Mouse (Mus musculus): ENCODE results near the gene Clic5.

Gene Clic5

GRCm38 (mm10) chr17:44192981-44193380, 4.6 kb downstream of the Clic5 start:
- no peak for DNase-seq (ENCODE audit: inconsistent ontology term)

DNA sequence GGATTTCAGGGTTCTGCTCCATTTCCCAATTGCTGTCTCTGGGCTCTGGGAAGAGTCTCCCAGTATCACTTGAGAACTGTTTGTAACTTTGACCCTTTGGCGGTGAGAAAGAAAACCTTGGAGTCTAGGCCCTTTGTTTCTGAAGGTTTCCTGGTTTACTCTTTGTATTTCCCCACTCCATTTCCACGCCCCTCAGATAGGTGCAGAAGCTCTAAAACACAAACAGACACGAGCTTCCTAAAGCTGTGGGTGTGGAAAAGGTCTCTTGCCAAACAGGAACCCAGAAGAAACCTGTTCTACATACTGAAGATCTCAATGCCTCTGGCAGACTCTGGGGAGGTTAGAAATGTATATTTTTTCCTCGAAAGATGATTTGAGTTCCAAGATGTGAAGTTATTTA, 10.8 kb downstream of the Clic5 start:
- no peak for DNase-seq (ENCODE audit: inconsistent ontology term)

GRCm38 (mm10) chr17:44202952-44203351, 14.6 kb downstream of the Clic5 start:
- no peak for DNase-seq (ENCODE audit: inconsistent ontology term)

DNA sequence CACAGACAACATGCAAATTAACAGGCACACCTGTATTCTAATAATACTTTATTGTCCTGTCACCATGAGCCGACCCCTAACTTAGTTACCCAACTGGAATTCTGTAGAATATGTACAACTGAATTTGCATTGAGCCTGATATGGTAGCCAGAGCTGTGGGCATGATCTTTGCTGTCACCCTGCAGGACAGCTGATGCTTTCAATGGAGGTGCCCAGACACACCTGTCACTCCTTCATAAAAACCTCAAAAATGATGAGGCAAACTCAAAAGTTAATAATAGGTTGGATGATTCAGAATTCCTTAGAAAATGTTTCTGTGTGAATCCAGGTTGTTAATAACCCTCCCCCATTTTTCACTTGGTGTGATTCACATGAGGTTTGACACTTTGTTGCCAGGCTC, 16.4 kb downstream of the Clic5 start:
- no peak for DNase-seq (ENCODE audit: inconsistent ontology term)

DNA sequence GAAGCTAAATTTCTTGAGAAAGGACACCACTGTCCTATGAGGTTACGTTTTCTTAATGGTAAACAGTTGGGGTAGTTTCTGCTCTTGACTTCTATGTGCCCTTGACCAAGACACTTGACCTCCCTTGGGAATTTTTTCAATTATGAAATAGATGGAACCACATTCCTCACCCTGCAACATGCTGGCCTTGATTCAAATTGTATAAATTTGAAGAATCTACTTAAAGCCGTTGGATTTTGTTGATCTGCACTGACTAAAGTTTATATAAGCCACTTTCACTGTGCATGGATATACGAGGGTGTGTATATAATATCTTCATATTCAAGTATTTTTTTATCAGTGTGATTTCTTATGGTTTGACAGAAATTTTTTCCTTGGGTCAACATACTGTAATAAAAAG, 17.2 kb downstream of the Clic5 start:
- DNase-seq (ENCODE audit: inconsistent ontology term): no peak

DNA sequence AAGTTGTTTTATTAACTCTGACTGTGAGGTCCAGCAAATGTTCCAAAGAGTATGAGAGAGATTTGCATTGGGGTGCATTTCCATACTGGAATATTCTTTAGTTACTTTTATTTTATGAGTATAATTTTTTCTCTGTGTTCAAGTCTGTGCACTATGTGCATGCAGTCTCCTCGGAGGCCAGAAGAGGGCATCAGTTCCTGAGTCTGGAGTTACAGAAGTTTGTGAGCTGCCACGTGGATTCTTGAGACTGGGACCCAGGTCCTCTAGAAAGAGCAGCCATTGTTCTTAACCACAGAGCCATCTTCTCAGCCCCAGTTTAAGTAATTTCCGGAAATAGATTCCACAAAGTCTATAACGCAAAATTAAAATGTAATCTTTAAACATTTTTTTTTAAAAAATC, 20.5 kb downstream of the Clic5 start:
- no peak for DNase-seq (ENCODE audit: inconsistent ontology term)

GRCm38 (mm10) chr17:44212960-44213619, 24.7 kb downstream of the Clic5 start:
- DNase-seq (ENCODE audit: inconsistent ontology term): no peak

GRCm38 (mm10) chr17:44215196-44215799, 26.9 kb downstream of the Clic5 start:
- no peak for DNase-seq (ENCODE audit: inconsistent ontology term)

- DNase-seq (ENCODE audit: inconsistent ontology term): no peak
Measured at GRCm38 (mm10) chr17:44217185-44217584, 28.8 kb downstream of the Clic5 start.

DNA sequence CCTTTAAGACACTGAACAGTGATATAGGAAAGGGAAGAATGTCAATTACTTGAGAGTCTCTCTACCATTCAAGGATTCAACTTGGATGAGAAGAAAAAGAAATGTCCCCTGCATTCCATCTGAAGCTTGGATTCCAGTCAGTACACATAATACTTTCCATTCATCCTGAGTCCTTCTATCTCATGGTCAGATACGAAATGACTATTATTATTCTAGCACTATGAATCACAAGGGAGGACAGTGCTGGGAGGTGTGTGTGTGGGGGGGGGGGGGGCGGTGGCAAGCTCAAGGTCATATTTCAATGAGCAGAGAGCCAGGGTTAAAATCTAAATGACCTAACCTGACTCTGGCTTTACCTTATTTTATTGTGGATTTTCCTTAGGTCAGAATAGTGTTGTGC, 31.6 kb downstream of the Clic5 start:
- peak; percentile 24 for DNase-seq (ENCODE audit: inconsistent ontology term)

DNA sequence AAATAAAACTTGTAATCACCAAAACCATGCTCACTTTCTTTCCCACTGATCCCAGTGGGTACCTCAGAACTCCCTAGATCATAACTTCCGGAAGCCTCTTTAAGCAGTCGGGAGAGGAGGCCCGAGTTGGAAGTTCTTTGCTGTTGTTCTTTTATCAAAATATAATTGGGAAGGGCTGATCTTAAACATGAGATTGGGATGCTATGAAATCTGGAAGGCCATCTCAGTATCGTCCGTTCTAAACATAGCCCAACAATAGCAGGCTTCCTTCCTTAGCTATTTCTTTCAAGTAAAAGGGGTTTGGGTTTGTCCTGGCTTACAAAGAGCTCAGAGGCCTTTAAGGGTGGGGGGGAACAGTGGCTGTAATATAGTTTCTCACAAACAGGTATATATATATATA, 40.0 kb downstream of the Clic5 start:
- no peak for DNase-seq (ENCODE audit: inconsistent ontology term)

DNA sequence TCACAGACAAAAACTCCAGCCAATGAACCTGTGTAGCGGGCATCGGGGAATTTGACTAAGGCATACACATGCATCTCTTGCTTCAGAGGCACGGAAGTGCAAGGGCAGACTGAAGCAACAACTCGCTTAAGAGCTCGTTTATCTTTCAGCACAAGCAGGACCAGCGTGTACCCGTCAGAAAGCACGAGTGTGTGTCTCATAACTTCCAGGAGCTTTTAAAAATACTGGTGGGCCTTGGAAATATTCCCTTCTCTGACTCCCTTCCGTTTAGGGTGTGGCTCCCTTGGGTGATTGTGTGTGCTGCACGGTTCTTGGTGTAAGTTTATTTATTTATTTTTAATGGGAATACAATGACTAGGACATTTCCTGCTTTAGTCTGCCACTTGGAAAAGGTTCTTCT, 41.7 kb downstream of the Clic5 start:
- no peak for DNase-seq (ENCODE audit: inconsistent ontology term)

- DNase-seq (ENCODE audit: inconsistent ontology term): peak; percentile 92
Measured at GRCm38 (mm10) chr17:44239030-44239721, 50.8 kb downstream of the Clic5 start.

DNA sequence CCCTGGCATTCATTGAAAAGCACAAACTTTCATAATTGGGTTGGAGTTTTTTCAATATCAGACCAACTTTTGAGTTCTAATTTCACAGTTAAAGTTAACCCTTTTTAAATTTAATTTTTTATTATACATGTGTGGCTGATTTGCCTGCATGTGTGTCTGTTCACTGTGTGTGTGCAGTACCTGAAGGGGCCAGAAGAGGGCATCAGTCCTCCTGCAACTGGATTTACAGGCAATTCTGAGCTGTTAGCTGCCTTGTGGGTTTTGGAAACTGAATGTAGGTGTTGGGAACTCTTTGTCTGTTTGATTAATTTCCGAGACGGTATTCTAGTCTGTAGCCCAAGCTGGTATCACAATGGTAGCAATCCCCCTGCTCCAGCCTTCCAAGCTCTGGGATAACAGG, 52.4 kb downstream of the Clic5 start:
- DNase-seq (ENCODE audit: inconsistent ontology term): no peak

DNA sequence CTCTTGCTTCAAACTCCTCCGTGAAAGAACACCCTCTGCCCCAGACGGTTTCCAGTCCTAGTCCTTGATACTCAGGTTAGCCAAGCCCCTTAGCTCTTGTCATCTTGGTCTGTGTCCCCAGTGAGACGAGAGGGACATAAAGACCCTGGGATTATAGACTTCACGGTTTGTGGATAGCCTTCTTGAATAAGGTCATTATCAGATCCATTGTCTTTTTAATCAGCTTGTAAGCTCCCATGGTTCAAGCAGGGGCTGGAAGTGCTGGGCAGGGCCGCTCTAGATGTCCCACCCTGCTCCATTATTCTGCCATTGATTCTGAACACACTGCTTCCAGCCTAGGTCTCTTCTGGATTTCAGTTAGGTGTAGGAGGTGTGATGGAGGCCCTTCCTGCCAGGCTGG, 55.7 kb downstream of the Clic5 start:
- no peak for DNase-seq (ENCODE audit: inconsistent ontology term)

GRCm38 (mm10) chr17:44244625-44245024, 56.2 kb downstream of the Clic5 start:
- DNase-seq (ENCODE audit: inconsistent ontology term): no peak

GRCm38 (mm10) chr17:44246153-44246700, 57.8 kb downstream of the Clic5 start:
- no peak for DNase-seq (ENCODE audit: inconsistent ontology term)

DNA sequence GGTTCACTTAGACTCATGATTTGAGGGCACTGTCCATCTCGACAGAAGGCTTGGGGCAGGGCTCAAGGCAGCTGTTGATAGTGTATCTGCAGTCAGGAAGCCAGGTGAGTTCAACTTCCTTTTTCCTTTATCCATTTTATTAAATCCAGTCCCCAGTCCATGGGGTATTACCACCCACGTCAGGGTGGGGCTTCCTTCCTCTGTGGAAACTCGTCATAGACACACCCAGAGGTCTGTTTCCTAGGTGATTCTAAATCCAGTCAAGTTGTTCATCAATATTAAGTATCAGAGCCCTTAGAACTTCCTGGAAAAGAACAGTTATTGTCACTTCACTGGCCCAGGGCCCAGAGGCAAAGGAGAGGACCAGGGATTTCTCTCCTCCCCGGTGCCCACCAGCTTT, 61.2 kb downstream of the Clic5 start:
- DNase-seq (ENCODE audit: inconsistent ontology term): no peak

GRCm38 (mm10) chr17:44252653-44253052, 64.3 kb downstream of the Clic5 start:
- no peak for DNase-seq (ENCODE audit: inconsistent ontology term)

GRCm38 (mm10) chr17:44254698-44255097, 66.3 kb downstream of the Clic5 start:
- DNase-seq (ENCODE audit: inconsistent ontology term): no peak

DNA sequence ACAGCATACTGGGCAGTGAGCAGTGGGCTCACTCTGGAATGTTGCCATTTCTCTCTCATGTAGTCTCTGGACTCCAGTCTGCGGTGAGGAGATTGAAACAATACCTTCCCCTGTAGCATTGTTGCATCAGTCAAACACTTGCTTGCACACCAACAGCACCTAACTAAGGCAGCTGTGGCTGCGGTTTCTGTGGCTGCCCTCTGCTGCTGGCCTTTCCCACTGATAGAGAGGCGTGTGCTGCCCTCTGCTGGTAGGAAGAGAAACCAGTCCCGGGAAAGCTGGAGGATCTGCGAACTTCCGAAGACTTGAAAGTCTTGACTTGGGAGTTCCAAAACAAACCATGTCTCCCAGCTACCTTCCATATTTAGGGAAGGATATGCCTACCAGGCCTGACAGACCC, 68.2 kb downstream of the Clic5 start:
- peak; percentile 73 for DNase-seq (ENCODE audit: inconsistent ontology term)

DNA sequence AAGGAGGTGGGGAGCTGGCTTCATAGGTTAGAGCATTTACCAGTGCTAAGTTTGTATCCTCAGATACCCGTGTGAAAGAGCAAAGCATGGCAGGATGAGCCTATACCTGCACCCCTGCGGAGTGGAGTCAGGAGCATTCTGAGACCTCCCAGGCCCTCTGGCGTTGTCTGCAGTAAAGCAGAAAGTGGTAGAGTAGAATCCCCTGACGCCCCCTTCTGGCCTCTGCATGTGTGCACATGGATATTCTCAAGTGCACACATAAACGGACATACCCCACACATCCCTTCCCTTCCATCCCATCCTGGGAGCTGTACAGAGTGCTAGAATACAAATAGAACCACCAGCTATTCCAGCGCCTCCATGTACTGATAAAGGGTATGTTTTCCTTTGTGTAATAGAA, 70.9 kb downstream of the Clic5 start:
- no peak for DNase-seq (ENCODE audit: inconsistent ontology term)
